Mouse (Mus musculus): ENCODE data around the gene Pglyrp1. TPM values are rescaled to one million over a fixed set of nuclear protein-coding genes. Genes with fewer than 3 reads are reported as not detected.
A peak's percentile ranks its signal among the peaks of the same experiment; 100 is the strongest.

Pglyrp1 gene
- total and polyA plus RNA-seq, 3 experiments, result 1.3 to 12.7 (median 2.2) TPM

DNA sequence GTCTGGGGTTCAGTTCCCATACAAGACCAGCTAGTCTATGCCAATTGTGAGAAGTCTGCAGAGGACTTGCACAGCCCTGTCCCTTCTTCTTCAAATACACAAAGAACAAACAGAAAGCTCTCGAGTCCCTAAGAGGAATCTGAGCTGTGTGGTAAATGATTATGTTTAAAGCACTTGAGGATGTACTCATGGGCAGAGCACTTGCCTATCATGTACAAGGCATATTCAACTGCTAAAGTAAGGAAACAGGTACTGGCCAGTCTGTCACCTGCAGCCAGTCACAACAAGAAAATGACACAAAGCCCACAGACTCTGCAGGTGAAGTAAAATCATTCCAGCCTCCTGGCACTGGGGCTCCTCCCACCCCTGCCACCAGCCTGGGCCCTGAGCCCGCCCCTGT is 29.4 kb downstream of the Pglyrp1 start:
- no peak overlapping the region for H3K4me3 ChIP-seq
- intact Hi-C loops (cut with DNase I), result no loop called here
- H3K9ac ChIP-seq (ENCODE audit: low read depth, low read length), result no peak overlapping the region
- no peak overlapping the region for H3K27ac ChIP-seq
- 89% methylated on average over 2 of the region's 2 CpGs for WGBS
- no peaks in the 10 kb centered on the region for H3K27me3 ChIP-seq (ENCODE audit: control insufficient read depth, insufficient read depth, low read length)
- DNase-seq, result no peak
- H3K4me1 ChIP-seq (ENCODE audit: control insufficient read depth, insufficient read depth, low read length), result peaks cover 2% of the 10 kb centered on the region
- no peak for TF ChIP-seq EP300 (IDR thresholded peaks at IDR 0.05; ENCODE audit: insufficient read depth, low read depth, low read length)
- TF ChIP-seq CTCF (IDR thresholded peaks at IDR 0.05), result no peak
- no peak for TF ChIP-seq POLR2A (IDR thresholded peaks at IDR 0.05; ENCODE audit: insufficient read depth, low read depth, low read length)
- no peaks in the 10 kb centered on the region for H3K36me3 ChIP-seq (ENCODE audit: control insufficient read depth, insufficient read depth, low read length)
- no peaks in the 10 kb centered on the region for H3K79me2 ChIP-seq (replicated peaks; ENCODE audit: control insufficient read depth, insufficient read depth, low read length)

DNA sequence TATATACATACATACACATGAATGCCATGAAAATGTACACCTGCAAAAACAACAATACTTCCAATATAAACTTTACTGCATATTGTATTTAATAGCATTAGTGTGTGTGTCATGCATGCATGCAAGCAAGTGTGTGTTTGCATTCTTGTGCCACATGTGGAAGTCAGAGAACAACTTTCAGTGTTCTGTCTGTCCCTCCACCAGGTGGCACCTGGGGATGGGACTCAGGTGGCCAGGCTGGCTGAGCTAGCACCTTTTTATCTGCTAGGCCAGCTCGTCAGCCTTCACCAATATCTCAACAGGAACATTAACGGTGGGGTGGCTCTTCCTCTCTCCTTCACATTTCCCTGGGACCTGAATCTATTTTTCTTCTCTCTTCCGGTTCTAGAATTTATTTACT is 31.4 kb downstream of the Pglyrp1 start:
- intact Hi-C loops (cut with DNase I), result no loop called here
- peak; percentile 51 for TF ChIP-seq CTCF (IDR thresholded peaks at IDR 0.05)
- no peak for TF ChIP-seq POLR2A (IDR thresholded peaks at IDR 0.05; ENCODE audit: insufficient read depth, low read depth, low read length)
- TF ChIP-seq EP300 (IDR thresholded peaks at IDR 0.05; ENCODE audit: insufficient read depth, low read depth, low read length), result no peak
- Histone ChIP-seq H3K79me2 (replicated peaks; ENCODE audit: control insufficient read depth, insufficient read depth, low read length) (no peaks in the 10 kb centered on the region), H3K27me3 (ENCODE audit: control insufficient read depth, insufficient read depth, low read length) (no peaks in the 10 kb centered on the region), H3K9ac (ENCODE audit: low read depth, low read length) (no peak overlapping the region), H3K4me1 (ENCODE audit: control insufficient read depth, insufficient read depth, low read length) (no peaks in the 10 kb centered on the region), H3K36me3 (ENCODE audit: control insufficient read depth, insufficient read depth, low read length) (no peaks in the 10 kb centered on the region), H3K27ac (no peak overlapping the region), H3K4me3 (no peak overlapping the region)
- 46% methylated on average over 3 of the region's 3 CpGs for WGBS
- no peak for DNase-seq

DNA sequence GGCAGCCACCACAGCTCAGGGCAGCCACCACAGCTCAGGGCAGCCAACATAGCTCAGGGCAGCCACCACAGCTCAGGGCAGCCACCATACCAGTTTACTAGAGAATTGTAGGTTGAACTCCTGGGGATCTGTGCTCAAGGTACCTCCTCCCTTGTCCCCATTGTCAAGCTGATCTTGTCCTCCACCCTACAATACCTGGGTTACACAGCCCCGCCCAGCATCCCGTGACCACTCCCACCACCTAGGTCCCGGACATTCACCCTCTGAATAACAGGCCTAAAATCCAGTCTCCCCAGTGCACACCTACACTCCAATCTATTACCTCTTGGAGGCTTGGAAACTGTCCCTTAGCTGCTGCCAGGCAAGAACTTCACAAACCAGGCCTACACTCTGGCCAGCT is 33.8 kb downstream of the Pglyrp1 start:
- H3K36me3 ChIP-seq (ENCODE audit: control insufficient read depth, insufficient read depth, low read length), result no peaks in the 10 kb centered on the region
- no peak overlapping the region for H3K9ac ChIP-seq (ENCODE audit: low read depth, low read length)
- DNase-seq, result no peak
- no peaks in the 10 kb centered on the region for H3K27me3 ChIP-seq (ENCODE audit: control insufficient read depth, insufficient read depth, low read length)
- TF ChIP-seq EP300 (IDR thresholded peaks at IDR 0.05; ENCODE audit: insufficient read depth, low read depth, low read length) (no peak), POLR2A (IDR thresholded peaks at IDR 0.05; ENCODE audit: insufficient read depth, low read depth, low read length) (no peak), CTCF (IDR thresholded peaks at IDR 0.05) (no peak)
- 92% methylated on average over 3 of the region's 3 CpGs for WGBS
- H3K27ac ChIP-seq, result no peak overlapping the region
- H3K79me2 ChIP-seq (replicated peaks; ENCODE audit: control insufficient read depth, insufficient read depth, low read length), result no peaks in the 10 kb centered on the region
- no peaks in the 10 kb centered on the region for H3K4me1 ChIP-seq (ENCODE audit: control insufficient read depth, insufficient read depth, low read length)
- intact Hi-C loops (cut with DNase I), result loop anchor here (5.0 kb wide), 1 partner anchor 57 kb away; no protein-coding TSS in a partner anchor
- no peak overlapping the region for H3K4me3 ChIP-seq

DNA sequence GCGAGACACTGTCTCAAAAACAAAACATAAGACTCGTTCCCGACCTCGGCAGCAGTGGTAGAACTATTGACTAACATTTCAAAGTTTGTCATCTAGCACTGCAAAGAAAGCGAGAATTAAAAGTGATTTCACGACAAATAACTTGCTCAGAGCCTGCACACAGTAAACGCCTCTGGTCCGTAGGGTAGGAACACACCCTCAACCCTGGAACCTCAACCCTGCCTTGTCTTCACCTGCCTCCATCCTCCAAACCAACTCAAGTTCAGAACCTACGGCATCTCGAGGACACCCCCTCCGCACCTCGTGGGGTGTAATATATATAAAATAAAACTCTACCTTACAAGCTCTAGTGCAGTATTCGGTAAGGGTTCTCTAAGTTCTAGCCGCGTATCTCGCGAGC is 38.7 kb downstream of the Pglyrp1 start:
- no peak for DNase-seq
- Histone ChIP-seq H3K36me3 (ENCODE audit: control insufficient read depth, insufficient read depth, low read length) (no peaks in the 10 kb centered on the region), H3K4me3 (peak overlapping the region; percentile 78), H3K4me1 (ENCODE audit: control insufficient read depth, insufficient read depth, low read length) (peaks cover 1% of the 10 kb centered on the region; the same call in 1 of the 2 replicates), H3K27me3 (ENCODE audit: control insufficient read depth, insufficient read depth, low read length) (no peaks in the 10 kb centered on the region), H3K9ac (ENCODE audit: low read depth, low read length) (peak overlapping the region; percentile 70), H3K79me2 (replicated peaks; ENCODE audit: control insufficient read depth, insufficient read depth, low read length) (no peaks in the 10 kb centered on the region), H3K27ac (peak overlapping the region; percentile 79)
- TF ChIP-seq CTCF (IDR thresholded peaks at IDR 0.05), result no peak
- TF ChIP-seq EP300 (IDR thresholded peaks at IDR 0.05; ENCODE audit: insufficient read depth, low read depth, low read length), result no peak
- TF ChIP-seq POLR2A (IDR thresholded peaks at IDR 0.05; ENCODE audit: insufficient read depth, low read depth, low read length), result no peak
- WGBS, result 3% methylated on average over 17 of the region's 17 CpGs
- intact Hi-C loops (cut with DNase I), result loop anchor here (5.0 kb wide), 1 partner anchor 53 kb away; no protein-coding TSS in a partner anchor

DNA sequence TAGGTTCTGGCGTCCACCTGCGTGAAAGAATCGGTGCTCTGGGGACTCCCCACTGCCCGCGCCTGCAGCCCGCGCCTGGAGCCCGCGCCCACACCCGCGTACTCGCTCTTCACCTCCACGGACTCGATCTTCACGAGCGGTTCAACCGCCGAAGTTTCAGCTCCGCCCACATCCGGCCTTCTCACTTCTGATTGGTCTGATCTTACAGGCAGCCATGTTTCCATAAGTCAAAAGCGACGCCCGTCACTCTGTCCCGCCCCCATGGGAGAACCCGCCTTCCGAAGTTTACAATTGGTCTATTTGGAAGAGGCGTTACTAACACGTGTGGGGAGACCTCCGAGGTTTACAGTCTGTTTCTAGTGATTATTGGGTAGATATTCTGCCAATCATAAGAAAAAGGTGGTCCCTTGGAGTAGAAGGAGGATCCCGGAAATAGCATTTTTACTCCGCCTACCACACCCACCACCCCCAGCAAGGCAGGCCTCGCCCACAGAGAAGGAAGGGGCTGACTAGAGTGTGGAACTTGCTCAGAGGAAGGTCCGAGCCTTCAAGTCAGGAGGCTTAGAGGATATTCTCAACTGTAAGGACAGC is 39.2 kb downstream of the Pglyrp1 start, which contains the start of gene Ccdc61:
Gene Ccdc61, minus strand, starts transcription at position 175 of the 591 bp plus-strand sequence.
- under 1% methylated on average over 33 of the region's 33 CpGs for WGBS
- Histone ChIP-seq H3K27ac (peak within 1 kb of the TSS; percentile 79), H3K4me3 (peak within 1 kb of the TSS; percentile 78), H3K27me3 (ENCODE audit: control insufficient read depth, insufficient read depth, low read length) (no peaks in the 10 kb centered on the region), H3K4me1 (ENCODE audit: control insufficient read depth, insufficient read depth, low read length) (peaks cover 1% of the 10 kb centered on the region; the same call in 1 of the 2 replicates), H3K9ac (ENCODE audit: low read depth, low read length) (peak within 1 kb of the TSS; percentile 70), H3K79me2 (replicated peaks; ENCODE audit: control insufficient read depth, insufficient read depth, low read length) (no peaks in the 10 kb centered on the region), H3K36me3 (ENCODE audit: control insufficient read depth, insufficient read depth, low read length) (no peaks in the 10 kb centered on the region)
- intact Hi-C loops (cut with DNase I), result no loop called here
- peak; percentile 96 to 97 for DNase-seq
- TF ChIP-seq CTCF (IDR thresholded peaks at IDR 0.05) (no peak), EP300 (IDR thresholded peaks at IDR 0.05; ENCODE audit: insufficient read depth, low read depth, low read length) (0 out of 2 replicates have a peak, but pooled peaks have one; percentile 12), POLR2A (IDR thresholded peaks at IDR 0.05; ENCODE audit: insufficient read depth, low read depth, low read length) (peak; percentile 89)

DNA sequence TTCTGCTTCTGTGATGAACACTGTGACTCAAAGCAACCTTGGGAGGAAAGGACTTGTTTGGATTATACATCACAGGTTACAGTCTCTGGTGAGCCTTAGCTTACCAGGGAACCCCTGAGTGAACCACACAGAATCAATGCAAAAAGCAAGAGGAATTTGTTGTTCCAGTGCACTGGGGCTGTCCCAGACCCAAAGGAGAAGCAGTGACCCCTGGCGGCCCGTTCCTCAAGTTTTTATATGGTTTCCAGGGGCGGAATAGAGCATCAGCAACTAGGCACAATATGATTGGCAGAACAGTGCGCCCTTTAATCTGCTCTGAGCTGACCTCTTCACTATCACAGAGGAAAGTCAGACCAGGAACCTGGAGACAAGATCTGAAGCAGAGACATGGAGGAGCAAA is 45.1 kb downstream of the Pglyrp1 start:
- no peaks in the 10 kb centered on the region for H3K4me1 ChIP-seq (ENCODE audit: control insufficient read depth, insufficient read depth, low read length)
- no peaks in the 10 kb centered on the region for H3K36me3 ChIP-seq (ENCODE audit: control insufficient read depth, insufficient read depth, low read length)
- no peaks in the 10 kb centered on the region for H3K79me2 ChIP-seq (replicated peaks; ENCODE audit: control insufficient read depth, insufficient read depth, low read length)
- DNase-seq, result no peak
- intact Hi-C loops (cut with DNase I), result no loop called here
- no peak overlapping the region for H3K27ac ChIP-seq
- WGBS, result 66% methylated on average over 4 of the region's 4 CpGs
- H3K4me3 ChIP-seq, result no peak overlapping the region
- no peak overlapping the region for H3K9ac ChIP-seq (ENCODE audit: low read depth, low read length)
- H3K27me3 ChIP-seq (ENCODE audit: control insufficient read depth, insufficient read depth, low read length), result no peaks in the 10 kb centered on the region
- TF ChIP-seq CTCF (IDR thresholded peaks at IDR 0.05) (peak; percentile 14; the same call in 1 of the 2 replicates), EP300 (IDR thresholded peaks at IDR 0.05; ENCODE audit: insufficient read depth, low read depth, low read length) (no peak), POLR2A (IDR thresholded peaks at IDR 0.05; ENCODE audit: insufficient read depth, low read depth, low read length) (no peak)
